Mouse (Mus musculus): ENCODE measurements around the gene Pde4a.
"Not testable (repeated sequence)": the region's sequence is repeated elsewhere in the genome, so short reads cannot be mapped to it uniquely, and the experiment has no call there.

The Pde4a gene

DNA sequence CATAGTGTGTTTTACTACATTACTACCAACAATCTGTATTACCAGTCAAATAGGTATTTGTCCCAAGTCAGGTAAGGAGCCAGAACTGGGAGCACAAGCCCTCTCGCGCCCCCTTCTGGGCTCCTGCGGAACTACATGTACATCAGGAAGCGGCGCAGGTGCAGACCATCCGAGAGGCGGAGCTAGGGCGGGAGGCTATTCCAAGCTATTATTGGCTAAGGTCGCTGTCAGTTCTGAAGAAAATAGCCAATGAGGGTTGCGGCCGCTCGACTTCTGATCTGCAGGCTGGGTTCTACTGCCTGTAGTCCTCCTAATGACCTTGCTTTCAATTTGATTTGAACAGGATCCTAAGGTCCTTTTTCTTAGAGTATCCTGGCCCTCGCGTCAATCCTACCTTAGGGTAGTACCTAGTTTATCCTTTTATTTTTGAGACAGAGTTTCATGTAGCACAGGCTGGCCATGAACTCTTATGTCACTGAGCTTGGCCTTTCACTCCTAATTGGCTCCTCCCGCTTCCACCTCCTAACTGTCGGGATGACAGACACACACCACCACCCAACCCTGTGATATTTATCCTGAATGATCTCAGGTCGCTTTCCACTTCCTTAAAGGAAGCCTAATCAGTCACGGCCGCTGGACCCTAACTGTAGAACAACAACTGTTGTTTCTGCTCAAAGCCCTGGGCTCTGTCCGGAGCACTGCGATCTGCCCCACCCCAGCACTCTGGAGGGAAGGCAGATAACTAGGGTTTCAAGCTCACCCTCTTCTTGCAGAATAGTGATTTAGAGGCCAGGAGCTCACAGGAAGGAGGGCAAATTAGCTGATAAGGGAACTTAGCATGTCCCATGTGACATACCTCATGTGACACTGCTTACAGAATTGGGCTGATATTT lies 55.2 kb downstream of the Pde4a start:
- in situ Hi-C loops (cut with MseI, MboI) = no loop called here

DNA sequence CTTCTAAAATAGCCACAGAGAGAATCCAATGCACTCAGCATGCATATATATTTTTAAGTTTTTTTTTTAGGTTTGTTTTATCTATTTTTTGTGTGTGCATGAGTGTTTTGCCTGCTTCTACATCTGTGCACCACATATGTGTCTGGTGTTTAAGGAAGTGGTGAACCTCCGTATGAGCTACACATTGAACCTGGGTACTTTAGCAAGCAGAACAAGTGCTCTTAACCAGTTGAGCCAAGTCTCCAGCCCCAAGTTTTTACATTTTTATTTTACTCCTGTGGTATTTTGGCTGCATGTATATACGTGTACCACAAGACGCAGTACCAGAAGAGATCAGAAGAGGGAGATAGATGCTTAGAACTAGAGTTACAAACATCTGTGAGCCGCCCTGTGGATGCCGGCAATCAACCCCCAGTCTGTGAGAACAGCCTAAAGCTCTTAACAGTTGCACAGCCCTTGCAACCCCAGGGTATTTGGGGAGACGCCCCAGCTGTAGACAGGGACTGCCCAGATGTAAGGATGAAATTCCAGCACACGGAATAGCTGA lies 55.9 kb downstream of the Pde4a start:
- in situ Hi-C loops (cut with MseI, MboI) = no loop called here

DNA sequence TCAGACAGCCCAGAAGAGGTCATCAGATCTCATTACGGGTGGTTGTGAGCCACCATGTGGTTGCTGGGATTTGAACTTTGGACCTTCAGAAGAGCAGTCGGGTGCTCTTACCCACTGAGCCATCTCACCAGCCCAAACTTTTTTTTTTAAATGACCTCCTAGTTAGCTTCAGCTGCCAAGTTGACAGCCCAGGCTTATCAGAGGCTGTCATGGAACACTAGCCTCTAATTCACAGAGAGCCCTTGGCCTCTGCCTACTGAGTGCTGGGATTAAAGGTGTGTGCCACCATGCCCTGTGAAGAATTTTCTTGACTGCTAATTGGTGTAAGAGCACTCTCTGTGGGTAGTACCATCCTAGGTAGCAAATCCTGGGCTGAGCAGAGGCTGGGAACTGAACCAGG lies 58.0 kb downstream of the Pde4a start:
- in situ Hi-C loops (cut with MseI, MboI) = not testable (repeated sequence)

DNA sequence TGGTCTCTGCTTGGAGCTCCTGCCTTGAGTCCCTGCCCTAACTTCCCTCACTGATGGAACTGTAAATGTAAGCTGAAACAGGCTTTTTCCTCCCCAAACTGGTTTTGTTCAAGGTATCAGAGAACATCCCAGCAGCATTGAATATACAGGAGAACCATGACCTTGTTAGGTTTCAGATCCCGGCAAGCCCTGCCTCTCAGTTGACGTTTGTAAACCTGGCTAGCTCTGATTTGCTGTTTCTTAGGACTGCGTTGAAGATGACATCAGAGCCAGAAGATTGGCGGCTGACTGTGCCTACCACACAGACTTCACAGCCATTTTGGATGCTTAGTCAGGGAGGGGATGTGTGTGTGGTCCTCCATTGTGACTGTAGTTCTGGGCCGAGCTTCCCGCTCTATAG lies 58.4 kb downstream of the Pde4a start:
- in situ Hi-C loops (cut with MseI, MboI) = no loop called here

DNA sequence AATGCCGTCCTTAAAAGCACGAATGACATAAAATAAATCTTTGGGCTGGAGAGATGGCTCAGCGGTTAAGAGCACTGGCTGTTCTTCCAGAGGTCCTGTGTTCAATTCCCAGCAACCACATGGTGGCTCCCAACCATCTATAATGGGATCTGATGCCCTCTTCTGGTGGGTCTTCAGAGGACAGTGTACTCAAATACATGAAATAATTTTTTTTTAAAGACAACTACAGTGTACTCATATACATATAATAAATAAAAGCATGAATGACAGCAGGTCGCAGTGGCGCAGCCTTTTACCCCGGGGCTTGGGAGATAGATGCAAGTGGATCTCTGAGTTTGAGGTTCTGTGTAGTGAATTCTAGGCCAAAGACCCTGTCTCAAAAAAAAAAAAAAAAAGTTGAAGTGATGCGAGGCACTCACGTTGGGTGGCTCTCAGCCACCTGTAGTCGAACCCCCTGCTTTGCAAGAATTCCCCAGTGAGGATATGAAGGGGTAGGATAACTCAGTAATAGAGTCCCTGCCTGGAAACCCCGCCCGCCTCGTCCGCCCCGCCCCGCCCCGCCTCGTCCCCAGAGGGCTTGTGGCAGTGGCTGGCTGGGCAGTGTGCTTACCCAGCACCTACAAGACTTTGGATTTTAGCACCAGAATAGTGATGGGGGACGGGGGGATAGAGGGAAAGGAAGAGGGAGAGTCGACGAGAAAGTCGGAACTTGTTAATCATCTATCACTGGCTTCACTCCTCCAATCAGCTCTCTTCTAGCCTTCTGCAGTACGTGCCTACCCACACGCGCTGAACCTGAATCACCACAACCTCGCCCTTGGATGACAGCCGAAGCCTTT lies 59.3 kb downstream of the Pde4a start:
- in situ Hi-C loops (cut with MseI, MboI) = no loop called here

DNA sequence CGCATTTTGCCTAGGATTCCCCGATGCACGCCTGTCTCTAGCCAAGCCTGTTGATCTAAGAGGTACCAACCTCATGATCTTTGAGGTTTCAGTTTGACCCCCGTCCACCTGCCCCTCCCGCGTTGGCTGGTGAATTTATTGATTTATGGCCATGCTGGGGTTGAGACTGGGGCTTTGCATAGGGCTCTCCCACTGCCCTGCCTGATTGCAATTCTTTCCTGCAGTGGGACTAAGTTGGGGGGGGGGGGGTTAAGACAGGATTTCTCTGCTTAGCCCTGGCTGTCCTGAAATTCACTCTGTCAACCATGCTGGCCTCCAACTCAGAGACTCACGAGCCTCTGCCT lies 59.9 kb downstream of the Pde4a start:
- in situ Hi-C loops (cut with MseI, MboI) = no loop called here

DNA sequence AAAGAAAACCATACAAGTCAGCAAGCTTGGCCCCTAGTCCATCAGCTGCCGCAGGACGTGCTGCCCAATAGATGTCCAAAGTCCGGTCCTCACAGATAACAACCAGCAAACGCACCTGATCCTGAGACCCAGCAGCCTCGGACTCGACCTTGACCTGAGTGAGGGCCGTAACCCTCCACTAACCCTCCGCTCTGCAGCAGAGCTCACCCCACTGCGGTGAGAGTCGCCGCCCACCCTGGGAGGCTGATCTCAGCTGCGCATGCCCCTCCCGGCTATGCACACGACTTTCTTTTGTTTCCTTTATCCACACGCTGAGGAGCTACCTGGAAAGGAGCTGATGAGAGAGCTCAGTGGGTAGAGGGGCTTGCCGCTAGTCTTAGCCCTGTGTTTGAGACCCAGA lies 61.8 kb downstream of the Pde4a start:
- in situ Hi-C loops (cut with MseI, MboI) = no loop called here

DNA sequence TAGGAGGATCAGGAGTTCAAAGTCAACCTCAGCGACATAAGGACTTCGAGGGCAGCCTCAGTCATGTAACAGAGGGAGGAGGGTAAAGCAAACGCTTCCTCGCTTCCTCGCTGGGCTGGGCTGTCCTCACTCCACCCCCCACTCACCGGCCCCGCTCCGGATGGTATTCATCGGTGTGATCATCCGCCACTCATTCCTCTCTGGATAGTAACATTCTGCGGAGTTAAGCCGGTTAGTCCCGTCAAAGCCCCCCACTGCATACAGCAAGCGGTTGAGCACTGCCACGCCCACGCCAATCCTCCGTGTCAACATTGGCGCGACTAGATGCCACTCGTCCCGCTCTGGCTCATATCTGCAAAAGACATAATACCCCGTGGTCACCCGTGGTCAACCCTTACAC lies 66.0 kb downstream of the Pde4a start:
- in situ Hi-C loops (cut with MseI, MboI) = no loop called here

DNA sequence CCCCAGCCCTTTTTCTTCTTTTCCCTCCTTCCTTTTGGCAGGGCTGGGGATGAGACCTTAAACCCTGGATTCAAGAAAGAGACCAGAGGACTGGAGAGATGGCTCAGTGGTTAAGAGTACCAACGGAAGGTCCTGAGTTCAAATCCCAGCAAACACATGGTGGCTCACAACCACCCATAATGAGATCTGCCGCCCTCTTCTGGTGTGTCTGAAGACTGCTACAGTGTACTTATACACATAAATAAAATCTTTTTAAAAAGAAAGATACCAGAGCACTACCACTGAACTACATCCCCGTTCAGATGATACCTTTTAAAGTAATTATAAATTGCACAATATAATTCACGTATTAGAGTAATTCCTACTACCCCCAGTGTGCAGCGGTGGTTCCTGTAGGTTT lies 67.4 kb downstream of the Pde4a start:
- in situ Hi-C loops (cut with MseI, MboI) = no loop called here

DNA sequence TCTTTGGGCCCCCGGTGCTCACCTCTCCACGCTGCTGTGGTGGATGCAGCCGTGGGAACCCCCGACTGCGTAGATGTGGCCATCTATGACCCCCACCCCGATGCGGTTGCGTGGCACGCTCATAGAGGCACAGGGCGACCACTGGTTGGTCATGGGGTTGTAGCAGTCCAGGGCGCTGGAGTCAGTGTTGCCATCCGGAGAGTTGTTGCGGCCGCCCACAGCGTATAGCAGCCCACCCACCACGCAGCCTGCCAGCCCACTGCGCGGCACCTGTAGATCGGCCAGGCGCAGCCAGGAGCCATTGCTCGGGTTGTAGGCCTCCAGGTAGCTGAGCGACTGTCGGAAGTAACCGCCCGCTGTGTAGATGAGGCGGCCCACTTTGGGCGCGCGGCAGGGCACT lies 67.9 kb downstream of the Pde4a start:
- in situ Hi-C loops (cut with MseI, MboI) = no loop called here

DNA sequence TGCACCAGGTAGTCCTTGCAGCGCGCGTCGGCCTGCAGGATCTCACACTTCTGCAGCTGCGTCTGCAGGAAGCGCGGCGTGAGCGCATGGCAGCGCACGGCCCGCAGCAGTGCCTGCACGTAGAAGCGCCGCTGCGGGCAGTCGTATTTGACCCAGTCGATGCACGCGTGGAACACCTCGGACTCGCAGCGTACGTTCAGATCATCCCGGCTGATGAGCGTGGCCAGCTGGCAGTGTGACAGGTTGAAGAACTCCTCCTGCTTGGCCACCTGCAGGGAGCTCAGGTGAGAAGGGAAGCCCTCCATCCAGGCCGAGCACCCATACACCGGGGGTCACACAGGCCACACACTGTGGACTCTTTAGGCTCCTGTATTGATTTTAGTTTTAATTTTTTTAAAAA lies 68.3 kb downstream of the Pde4a start:
- in situ Hi-C loops (cut with MseI, MboI) = no loop called here

DNA sequence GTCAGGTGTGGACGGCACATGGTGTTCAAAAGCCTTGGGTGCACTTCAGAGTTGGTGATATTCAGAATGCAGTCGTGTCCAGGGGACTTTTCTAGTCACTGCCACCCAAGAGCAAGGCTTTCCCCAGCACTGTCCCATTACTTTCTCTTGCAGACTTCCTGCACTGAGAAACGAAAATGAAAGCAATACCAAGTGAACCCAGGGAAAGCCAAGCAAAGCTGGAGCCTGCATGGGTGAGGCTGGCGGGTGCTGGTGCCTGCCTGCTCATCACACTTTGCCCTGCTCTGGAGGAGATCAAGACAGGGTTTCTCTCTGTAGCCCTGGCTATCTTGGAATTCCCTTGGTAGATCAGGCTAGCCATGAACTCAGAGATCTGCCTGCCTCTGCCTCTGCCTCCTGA lies 69.8 kb downstream of the Pde4a start:
- in situ Hi-C loops (cut with MseI, MboI) = no loop called here

DNA sequence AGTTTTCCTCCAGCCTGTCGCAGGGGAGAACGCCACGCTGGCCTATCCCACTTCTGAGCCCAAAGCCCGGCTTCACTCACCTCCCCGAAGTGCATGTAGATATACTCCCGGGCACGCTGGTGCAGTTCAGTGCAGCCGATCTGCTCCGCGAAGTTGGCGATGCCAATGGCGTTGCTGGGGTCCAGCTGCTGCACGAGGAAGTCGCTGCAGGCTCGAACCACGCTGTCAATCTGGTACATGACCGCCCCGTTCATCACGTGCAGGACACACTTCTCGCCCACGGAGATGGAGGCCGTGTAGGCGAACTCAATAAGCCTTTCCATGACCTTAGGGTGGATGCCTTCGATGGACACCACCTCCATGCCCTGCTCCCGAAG lies 71.5 kb downstream of the Pde4a start:
- in situ Hi-C loops (cut with MseI, MboI) = no loop called here

DNA sequence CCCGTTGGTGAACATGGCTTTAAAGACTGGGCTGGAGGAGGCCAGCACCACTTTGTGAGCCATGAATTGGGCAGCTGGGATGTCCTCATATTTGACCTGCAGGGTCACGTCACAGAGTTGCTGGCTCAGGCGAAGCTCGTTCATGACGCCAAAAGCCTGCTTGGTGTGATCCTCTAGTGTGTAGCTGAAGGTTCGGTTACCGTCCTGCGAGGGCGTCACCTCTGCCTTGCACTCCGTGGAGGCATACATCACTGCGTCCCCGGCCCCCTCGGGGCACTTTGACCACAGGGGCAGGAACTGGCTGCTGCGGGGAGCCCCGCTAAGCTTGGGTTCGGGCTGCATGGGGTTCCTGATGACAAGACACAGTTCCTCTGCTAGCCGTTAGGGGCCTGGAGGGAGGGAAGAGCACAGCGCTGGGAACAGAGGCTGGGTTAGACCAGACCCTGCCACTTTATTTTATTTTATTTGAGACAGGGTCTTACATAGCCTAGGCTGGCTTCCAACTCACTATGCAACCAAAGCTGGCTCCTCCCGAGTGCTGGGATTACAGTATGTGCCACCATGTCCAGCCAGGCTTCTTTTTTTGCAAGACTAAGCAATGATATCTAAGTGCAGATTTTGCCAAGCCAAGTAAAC lies 72.0 kb downstream of the Pde4a start:
- in situ Hi-C loops (cut with MseI, MboI) = no loop called here

DNA sequence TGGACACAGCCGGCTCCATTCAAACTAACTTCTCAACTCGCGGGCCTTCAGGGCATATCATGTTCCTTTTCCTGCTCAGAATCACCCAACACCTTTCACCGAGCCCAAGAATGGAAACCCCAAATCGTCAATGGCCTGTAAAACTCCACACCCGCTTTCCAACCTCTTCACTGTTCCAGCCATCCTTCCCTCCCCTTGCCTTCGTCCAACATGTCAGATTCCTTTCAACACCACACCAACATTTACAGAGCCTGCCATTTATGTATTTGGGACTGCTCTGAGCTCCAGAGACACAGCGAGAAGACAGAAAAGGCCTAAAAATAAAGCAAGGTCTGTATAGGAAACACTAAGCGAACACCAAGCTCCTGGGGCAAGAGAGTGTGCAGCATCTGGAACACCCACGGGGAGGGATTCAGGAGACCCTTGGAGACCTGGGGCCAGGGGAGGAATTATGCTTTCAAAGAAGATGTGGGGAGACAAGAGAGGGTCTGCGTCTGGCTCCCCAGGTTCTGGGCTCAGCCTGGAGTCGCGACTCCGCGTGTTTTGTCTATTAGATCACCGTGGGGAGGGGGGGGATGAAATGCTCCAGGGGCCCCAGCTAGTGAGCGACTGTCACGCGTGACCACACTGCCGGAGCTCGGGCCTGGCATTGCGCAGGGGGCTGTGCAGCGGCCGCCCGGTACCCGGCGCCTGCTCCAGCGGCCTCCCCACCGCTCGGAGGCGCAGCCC lies 72.7 kb downstream of the Pde4a start:
- in situ Hi-C loops (cut with MseI, MboI) = no loop called here

DNA sequence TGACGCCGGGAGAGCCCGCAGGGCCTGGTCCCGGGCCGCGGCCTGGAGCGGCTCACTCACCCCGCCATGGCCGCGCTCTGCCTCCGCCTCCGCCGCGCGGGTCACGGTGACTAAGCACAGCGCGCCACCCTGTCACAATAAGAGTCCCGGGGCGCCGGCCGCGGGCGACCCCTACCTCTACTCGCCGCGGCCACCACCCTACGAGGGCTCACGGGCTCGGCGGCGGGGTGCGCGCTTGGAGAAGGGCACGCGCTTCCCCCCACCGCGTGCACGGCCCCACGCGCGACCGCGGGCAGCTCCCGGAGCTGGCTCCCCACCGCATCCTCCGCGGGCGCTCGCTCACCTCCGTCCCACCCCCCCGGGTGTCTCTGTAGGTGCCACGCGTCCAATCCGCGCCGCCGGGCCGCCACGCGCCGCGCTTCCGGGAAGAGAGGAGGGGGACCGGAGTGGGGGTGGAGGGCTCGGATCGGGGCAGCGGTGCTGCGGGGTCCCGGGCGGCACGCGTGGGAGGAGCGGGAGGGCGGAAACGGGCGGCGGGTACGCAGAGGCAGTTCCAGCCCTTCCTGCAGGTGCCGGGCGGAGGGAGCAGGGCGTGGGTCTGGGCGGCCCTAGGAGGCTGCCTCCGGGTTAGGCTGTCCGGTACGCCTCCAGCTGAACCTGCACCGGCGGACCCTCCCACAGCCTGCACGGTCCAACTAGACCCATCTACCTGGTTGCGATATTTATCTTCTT lies 73.4 kb downstream of the Pde4a start, which contains the start of gene Keap1:
TSS of gene Keap1 (minus strand) at position 629 of the 732 bp plus-strand sequence.
- in situ Hi-C loops (cut with MseI, MboI) = no loop called here

DNA sequence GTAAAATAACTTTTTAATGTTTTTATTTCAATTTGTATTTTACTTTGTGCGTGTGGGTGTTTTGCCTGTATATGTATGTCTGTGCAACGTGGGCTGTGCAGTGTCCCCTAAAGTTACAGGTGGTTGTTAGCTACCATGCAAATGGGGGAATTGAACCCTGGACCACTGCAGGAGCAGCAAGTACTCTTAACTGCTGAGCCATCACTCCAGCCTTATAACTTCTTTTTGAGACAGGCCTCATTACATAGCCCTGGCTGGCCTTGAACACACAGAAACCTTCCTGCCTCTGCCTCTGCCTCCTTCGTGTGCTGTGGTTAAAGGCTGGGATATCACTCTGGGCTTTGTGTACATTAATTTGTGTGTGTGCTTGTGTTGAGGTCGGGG lies 73.9 kb downstream of the Pde4a start:
- in situ Hi-C loops (cut with MseI, MboI) = no loop called here

DNA sequence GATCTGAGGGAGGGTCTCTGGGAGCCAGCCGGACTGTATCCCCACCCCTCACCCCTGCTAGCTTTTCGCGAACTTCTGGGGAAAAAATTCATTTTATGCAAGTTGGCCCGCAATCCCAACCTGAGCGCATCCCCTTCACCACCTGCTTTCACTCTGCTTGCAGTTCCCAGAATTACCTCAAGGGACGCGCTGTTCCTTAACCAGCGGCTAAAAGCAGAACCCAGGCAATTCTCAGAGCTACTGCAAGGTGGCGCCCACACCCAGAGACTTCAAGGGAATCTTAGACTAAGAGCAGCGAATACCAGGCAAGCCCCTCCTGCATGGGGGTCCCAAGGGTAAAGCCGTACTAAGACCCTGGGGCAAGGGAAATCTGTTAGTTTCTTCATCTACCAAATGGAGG lies 75.8 kb downstream of the Pde4a start:
- in situ Hi-C loops (cut with MseI, MboI) = no loop called here

DNA sequence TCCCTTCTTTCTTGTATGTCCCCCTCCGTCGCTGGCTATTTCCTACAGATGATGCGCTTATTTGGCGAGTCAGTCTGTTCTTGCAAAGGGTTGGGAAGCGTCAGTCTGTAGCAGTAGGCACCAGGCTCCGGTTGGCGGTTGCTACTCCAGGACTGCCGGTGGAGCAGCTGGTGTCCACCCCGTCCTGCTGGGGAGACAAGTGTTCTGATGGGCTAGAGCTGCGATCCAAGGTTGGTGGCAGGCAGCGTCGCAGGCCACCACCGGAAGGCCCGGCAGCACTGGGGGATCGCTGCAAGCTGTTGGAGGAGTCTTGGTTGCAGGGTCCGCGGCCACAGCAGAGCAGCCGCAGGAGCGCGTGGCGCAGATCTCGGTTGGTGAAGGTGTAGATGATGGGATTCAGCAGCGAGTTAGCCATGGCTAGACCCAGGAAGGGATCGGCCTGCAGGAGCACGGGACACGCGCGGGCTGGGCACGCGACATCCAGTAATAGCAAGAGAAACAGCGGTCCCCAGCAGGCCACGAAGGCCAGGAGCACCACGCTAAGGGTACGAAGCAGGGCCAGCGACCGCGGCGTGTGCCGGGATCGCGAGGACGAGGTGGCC lies 78.4 kb downstream of the Pde4a start:
- in situ Hi-C loops (cut with MseI, MboI) = no loop called here

DNA sequence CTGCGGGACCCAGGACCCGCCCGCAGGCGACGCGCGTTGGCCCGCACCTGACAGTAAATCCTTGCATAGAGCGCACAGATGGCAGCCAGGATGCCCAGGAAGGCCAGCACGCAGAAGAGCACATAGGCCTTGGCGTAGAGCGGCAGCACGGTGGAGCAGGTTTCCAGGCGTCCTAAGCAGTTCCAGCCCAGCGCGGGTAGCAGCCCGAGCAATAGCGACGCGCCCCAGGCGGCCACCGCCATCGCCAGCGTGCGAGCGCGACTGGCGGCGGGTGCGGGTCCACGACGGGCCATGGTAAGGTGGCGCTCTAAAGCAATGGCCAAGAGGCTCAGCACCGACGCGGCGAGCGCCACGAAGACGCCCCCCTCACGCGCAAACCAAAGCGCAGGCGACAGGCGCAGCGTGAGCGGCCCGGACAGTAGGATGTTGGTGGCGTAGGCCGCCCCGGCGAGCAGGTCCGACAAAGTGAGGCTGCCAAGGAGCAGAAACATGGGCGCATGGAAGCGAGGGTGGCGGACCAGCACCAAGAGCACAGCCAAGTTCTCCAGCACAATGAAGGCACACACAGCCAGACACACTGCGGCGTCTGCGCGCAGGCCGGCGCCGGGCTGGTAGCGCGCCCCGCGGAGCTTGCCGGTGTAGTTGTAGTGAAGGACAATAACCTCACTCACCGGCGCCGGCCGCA lies 79.1 kb downstream of the Pde4a start:
- in situ Hi-C loops (cut with MseI, MboI) = no loop called here
